Mouse (Mus musculus): ENCODE data around the gene Galk1.

- TF ChIP-seq POLR2A (IDR thresholded peaks at IDR 0.05; ENCODE audit: low read depth, low read length) (no peak), CTCF (IDR thresholded peaks at IDR 0.05; ENCODE audit: borderline replicate concordance, insufficient read depth, low read length) (no peak)
These were observed 16.8 kb upstream of the Galk1 start for GRCm38 (mm10) chr11:116029086-116029865.
